Mouse (Mus musculus): ENCODE measurements at regions not wholly inside any gene's neighbourhood (a gene's known extent, or its start where the extent isn't known, plus 50 kb on each side); places are given as distances from the start of the nearest gene placed in this dataset.

DNA sequence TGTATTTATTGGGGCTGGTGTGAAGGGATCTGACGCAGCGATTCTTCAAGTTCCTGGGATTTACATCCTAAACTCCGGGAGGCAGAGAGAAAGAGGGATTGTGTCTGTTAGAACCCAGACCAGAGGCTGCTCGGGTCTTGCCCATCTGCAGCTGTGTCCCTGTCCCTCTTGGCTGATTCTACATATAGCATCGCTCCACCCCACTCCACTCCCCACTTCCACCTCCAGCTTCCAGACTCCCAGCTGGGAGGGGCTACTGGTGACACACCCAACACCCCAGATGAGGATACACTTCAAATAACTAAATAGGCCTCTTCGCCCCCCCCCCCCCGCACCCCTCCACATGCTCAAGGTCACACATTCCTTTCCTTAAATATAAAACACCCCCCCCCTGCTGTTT is 85.1 kb upstream of the Smyd2 start:
- no peaks in the 10 kb centered on the region for H3K36me3 ChIP-seq (ENCODE audit: control insufficient read depth, insufficient read depth, low read length, poor library complexity, severe bottlenecking)
- no peak overlapping the region for H3K4me3 ChIP-seq (ENCODE audit: insufficient read depth in 1 of 2, low read depth in 1 of 2, low read length in 2 of 2, poor library complexity in 1 of 2, severe bottlenecking in 1 of 2)
- peaks cover 2 to 4% of the 10 kb centered on the region in 2 experiments; a peak in 2 of 4 replicates for H3K4me1 ChIP-seq (ENCODE audit: control insufficient read depth in 2 of 2, insufficient read depth in 2 of 2, low read length in 2 of 2, poor library complexity in 1 of 2)
- no peak for TF ChIP-seq CHD2 (IDR thresholded peaks at IDR 0.05; ENCODE audit: low read depth, low read length)
- no peak overlapping the region for H3K27ac ChIP-seq (ENCODE audit: insufficient read depth, low read depth, low read length, poor library complexity, severe bottlenecking)
- in situ Hi-C loops (cut with MboI; ENCODE audit: low sequenced_read_pairs in 2 of 2, unreplicated experiment in 2 of 2): no loop called here
- DNase-seq (ENCODE audit: low read depth, low spot score): no peak
- no peaks in the 10 kb centered on the region for H3K9me3 ChIP-seq (ENCODE audit: control insufficient read depth, insufficient read depth, low read depth, low read length)
- H3K9ac ChIP-seq (ENCODE audit: insufficient read depth, low read depth, low read length, poor library complexity, severe bottlenecking): no peak overlapping the region

DNA sequence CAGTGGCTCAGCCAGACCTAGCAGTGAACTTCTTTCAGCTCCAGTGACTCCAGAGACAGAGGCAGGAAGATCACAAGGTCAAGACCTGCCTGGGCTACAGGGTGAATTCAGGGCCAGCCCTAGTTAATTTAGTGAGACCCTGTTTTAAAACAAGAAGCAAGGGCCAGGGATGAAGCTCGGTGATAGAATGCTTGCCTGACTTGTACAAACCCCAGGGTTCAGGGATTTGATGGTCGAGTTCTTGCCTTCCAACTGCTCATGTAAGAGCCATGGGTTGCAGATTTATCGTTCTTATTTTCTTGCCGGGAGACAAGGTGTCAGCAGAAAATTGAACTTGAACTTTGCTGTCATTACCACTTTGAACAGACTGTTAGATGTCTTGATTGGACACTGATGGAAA is 78.9 kb upstream of the Smyd2 start:
- H3K36me3 ChIP-seq (ENCODE audit: control insufficient read depth, insufficient read depth, low read length, poor library complexity, severe bottlenecking): no peaks in the 10 kb centered on the region
- H3K9ac ChIP-seq (ENCODE audit: insufficient read depth, low read depth, low read length, poor library complexity, severe bottlenecking): no peak overlapping the region
- H3K4me1 ChIP-seq (ENCODE audit: control insufficient read depth in 2 of 2, insufficient read depth in 2 of 2, low read length in 2 of 2, poor library complexity in 1 of 2): no peaks in the 10 kb centered on the region
- no peak overlapping the region for H3K27ac ChIP-seq (ENCODE audit: insufficient read depth, low read depth, low read length, poor library complexity, severe bottlenecking)
- no peak for TF ChIP-seq MAFK (IDR thresholded peaks at IDR 0.05; ENCODE audit: insufficient read depth, low read depth, low read length)
- no peak for TF ChIP-seq HCFC1 (IDR thresholded peaks at IDR 0.05; ENCODE audit: borderline replicate concordance, insufficient read depth, low read length)
- TF ChIP-seq ZC3H11A (IDR thresholded peaks at IDR 0.05; ENCODE audit: borderline replicate concordance, low read depth, low read length): no peak
- no peak for TF ChIP-seq CHD2 (IDR thresholded peaks at IDR 0.05; ENCODE audit: low read depth, low read length)
- TF ChIP-seq ZNF384 (IDR thresholded peaks at IDR 0.05; ENCODE audit: low read depth, low read length): no peak
- H3K4me3 ChIP-seq (ENCODE audit: insufficient read depth in 1 of 2, low read depth in 1 of 2, low read length in 2 of 2, poor library complexity in 1 of 2, severe bottlenecking in 1 of 2): no peak overlapping the region
- DNase-seq (ENCODE audit: low read depth, low spot score): no peak
- no peaks in the 10 kb centered on the region for H3K9me3 ChIP-seq (ENCODE audit: control insufficient read depth, insufficient read depth, low read depth, low read length)
- in situ Hi-C loops (cut with MboI; ENCODE audit: low sequenced_read_pairs in 2 of 2, unreplicated experiment in 2 of 2): no loop called here

GRCm38 (mm10) chr1:189993706-189994105 is 71.5 kb upstream of the Smyd2 start:
- Histone ChIP-seq H3K9me3 (ENCODE audit: control insufficient read depth, insufficient read depth, low read depth, low read length) (no peaks in the 10 kb centered on the region), H3K36me3 (ENCODE audit: control insufficient read depth, insufficient read depth, low read length, poor library complexity, severe bottlenecking) (no peaks in the 10 kb centered on the region), H3K4me3 (ENCODE audit: insufficient read depth in 1 of 2, low read depth in 1 of 2, low read length in 2 of 2, poor library complexity in 1 of 2, severe bottlenecking in 1 of 2) (no peak overlapping the region), H3K4me1 (ENCODE audit: control insufficient read depth in 2 of 2, insufficient read depth in 2 of 2, low read length in 2 of 2, poor library complexity in 1 of 2) (no peaks in the 10 kb centered on the region; a peak in 1 of 4 replicates), H3K27ac (ENCODE audit: insufficient read depth, low read depth, low read length, poor library complexity, severe bottlenecking) (no peak overlapping the region), H3K9ac (ENCODE audit: insufficient read depth, low read depth, low read length, poor library complexity, severe bottlenecking) (no peak overlapping the region)
- TF ChIP-seq ZNF384 (IDR thresholded peaks at IDR 0.05; ENCODE audit: low read depth, low read length) (no peak), HCFC1 (IDR thresholded peaks at IDR 0.05; ENCODE audit: borderline replicate concordance, insufficient read depth, low read length) (no peak), CHD2 (IDR thresholded peaks at IDR 0.05; ENCODE audit: low read depth, low read length) (no peak)
- DNase-seq (ENCODE audit: low read depth, low spot score): no peak
- in situ Hi-C loops (cut with MboI; ENCODE audit: low sequenced_read_pairs in 2 of 2, unreplicated experiment in 2 of 2): no loop called here

GRCm38 (mm10) chr1:189993221-189993620 is 71.1 kb upstream of the Smyd2 start:
- in situ Hi-C loops (cut with MboI; ENCODE audit: low sequenced_read_pairs in 2 of 2, unreplicated experiment in 2 of 2): no loop called here
- Histone ChIP-seq H3K4me3 (ENCODE audit: insufficient read depth in 1 of 2, low read depth in 1 of 2, low read length in 2 of 2, poor library complexity in 1 of 2, severe bottlenecking in 1 of 2) (no peak overlapping the region), H3K4me1 (ENCODE audit: control insufficient read depth in 2 of 2, insufficient read depth in 2 of 2, low read length in 2 of 2, poor library complexity in 1 of 2) (no peaks in the 10 kb centered on the region; a peak in 1 of 4 replicates), H3K9ac (ENCODE audit: insufficient read depth, low read depth, low read length, poor library complexity, severe bottlenecking) (no peak overlapping the region), H3K36me3 (ENCODE audit: control insufficient read depth, insufficient read depth, low read length, poor library complexity, severe bottlenecking) (no peaks in the 10 kb centered on the region), H3K9me3 (ENCODE audit: control insufficient read depth, insufficient read depth, low read depth, low read length) (no peaks in the 10 kb centered on the region), H3K27ac (ENCODE audit: insufficient read depth, low read depth, low read length, poor library complexity, severe bottlenecking) (no peak overlapping the region)
- TF ChIP-seq MAFK (IDR thresholded peaks at IDR 0.05; ENCODE audit: insufficient read depth, low read depth, low read length): no peak
- no peak for TF ChIP-seq CHD2 (IDR thresholded peaks at IDR 0.05; ENCODE audit: low read depth, low read length)
- no peak for TF ChIP-seq ZNF384 (IDR thresholded peaks at IDR 0.05; ENCODE audit: low read depth, low read length)
- TF ChIP-seq HCFC1 (IDR thresholded peaks at IDR 0.05; ENCODE audit: borderline replicate concordance, insufficient read depth, low read length): no peak
- TF ChIP-seq ZC3H11A (IDR thresholded peaks at IDR 0.05; ENCODE audit: borderline replicate concordance, low read depth, low read length): no peak
- no peak for DNase-seq (ENCODE audit: low read depth, low spot score)

DNA sequence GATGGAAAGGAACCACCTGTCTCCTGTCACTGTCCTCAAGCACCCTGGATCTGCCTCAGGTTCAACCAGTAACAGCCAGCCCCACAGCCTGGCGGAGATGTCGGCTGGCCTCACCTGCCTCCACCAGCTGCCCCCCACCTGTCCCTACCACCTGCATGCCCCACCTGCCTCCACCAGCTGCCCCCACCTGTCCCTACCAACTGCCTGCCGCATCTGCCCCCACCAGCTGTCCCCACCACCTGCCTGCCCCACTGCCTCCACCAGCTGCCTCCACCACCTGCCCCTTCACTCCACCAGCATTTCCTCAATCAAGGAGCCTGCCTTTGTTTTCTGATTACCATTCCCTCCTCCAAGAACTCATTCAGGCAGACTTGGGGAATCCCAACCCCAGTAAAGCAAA is 68.9 kb upstream of the Smyd2 start:
- no peak for DNase-seq (ENCODE audit: low read depth, low spot score)
- H3K4me1 ChIP-seq (ENCODE audit: control insufficient read depth in 2 of 2, insufficient read depth in 2 of 2, low read length in 2 of 2, poor library complexity in 1 of 2): no peaks in the 10 kb centered on the region; a peak in 1 of 4 replicates
- no peak overlapping the region for H3K9ac ChIP-seq (ENCODE audit: insufficient read depth, low read depth, low read length, poor library complexity, severe bottlenecking)
- no peak overlapping the region for H3K4me3 ChIP-seq (ENCODE audit: insufficient read depth in 1 of 2, low read depth in 1 of 2, low read length in 2 of 2, poor library complexity in 1 of 2, severe bottlenecking in 1 of 2)
- in situ Hi-C loops (cut with MboI; ENCODE audit: low sequenced_read_pairs in 2 of 2, unreplicated experiment in 2 of 2): no loop called here
- H3K27ac ChIP-seq (ENCODE audit: insufficient read depth, low read depth, low read length, poor library complexity, severe bottlenecking): no peak overlapping the region
- TF ChIP-seq ZNF384 (IDR thresholded peaks at IDR 0.05; ENCODE audit: low read depth, low read length) (no peak), MAFK (IDR thresholded peaks at IDR 0.05; ENCODE audit: insufficient read depth, low read depth, low read length) (no peak), HCFC1 (IDR thresholded peaks at IDR 0.05; ENCODE audit: borderline replicate concordance, insufficient read depth, low read length) (no peak), CHD2 (IDR thresholded peaks at IDR 0.05; ENCODE audit: low read depth, low read length) (no peak), ZC3H11A (IDR thresholded peaks at IDR 0.05; ENCODE audit: borderline replicate concordance, low read depth, low read length) (no peak)
- H3K36me3 ChIP-seq (ENCODE audit: control insufficient read depth, insufficient read depth, low read length, poor library complexity, severe bottlenecking): no peaks in the 10 kb centered on the region
- no peaks in the 10 kb centered on the region for H3K9me3 ChIP-seq (ENCODE audit: control insufficient read depth, insufficient read depth, low read depth, low read length)

All from ES-E14 (cell line).